Mouse (Mus musculus): ENCODE results near the gene Slc2a4.

Gene Slc2a4

GRCm38 (mm10) chr11:69920266-69921031, 27.5 kb downstream of the Slc2a4 start:
- DNase-seq (ENCODE audit: low spot score in 2 of 2), result peak in 1 of 2 experiments; percentile 66

DNA sequence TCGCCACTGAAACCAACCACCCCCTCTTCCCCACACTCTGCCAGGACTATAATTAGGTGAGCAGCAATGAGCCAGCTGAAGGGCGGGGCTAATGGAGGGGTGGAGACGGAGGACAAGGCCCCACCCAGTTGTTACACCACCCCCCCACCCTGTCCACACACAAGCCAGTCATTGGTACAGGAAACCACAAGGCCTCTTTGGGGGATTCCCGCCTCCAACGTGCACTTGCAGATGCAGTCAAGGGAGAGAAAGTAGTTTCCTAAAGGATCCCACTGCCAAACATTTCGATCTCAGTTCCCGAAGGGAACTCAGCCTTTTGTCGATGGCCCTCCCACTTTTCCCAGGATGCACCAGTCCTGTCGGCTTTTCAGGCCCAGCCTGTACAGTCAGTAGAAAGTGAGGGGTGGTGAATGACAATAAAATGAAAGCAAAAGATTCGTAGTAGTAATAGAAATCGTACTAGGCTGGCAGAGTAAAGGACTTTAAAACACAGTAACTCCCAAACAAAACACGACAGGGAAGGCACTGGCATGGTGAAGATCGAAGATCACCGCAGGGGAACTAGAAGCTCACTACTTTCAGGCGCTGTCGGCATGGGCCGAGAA, 28.2 kb downstream of the Slc2a4 start:
- peak; percentile 88 to 94 for DNase-seq (ENCODE audit: low spot score in 2 of 2)

GRCm38 (mm10) chr11:69919053-69919452, 28.9 kb downstream of the Slc2a4 start:
- DNase-seq (ENCODE audit: low spot score in 2 of 2), result peak in 1 of 2 experiments; percentile 31

DNA sequence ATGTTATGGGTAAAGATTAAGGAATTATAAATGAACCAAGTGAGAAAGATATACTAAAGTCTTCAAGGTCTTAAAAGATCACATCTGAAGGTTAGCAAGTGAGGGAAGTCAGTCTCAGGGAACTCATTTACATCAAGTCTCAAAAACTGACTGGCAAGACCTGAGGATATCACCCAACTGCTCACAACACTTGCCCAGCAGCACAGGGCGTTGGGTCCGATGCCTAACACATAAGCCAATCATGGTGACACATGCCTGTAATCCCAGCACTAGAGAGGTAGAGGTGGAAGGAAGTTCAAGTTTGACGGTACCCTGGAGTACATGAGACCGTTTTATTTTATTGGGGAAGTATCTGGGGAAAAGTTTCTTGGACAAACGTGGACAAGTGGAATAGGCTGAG, 29.9 kb downstream of the Slc2a4 start:
- DNase-seq (ENCODE audit: low spot score in 2 of 2), result no peak

- peak in 1 of 2 experiments; percentile 23 for DNase-seq (ENCODE audit: low spot score in 2 of 2)
Measured at GRCm38 (mm10) chr11:69917379-69917948, 30.5 kb downstream of the Slc2a4 start.

DNA sequence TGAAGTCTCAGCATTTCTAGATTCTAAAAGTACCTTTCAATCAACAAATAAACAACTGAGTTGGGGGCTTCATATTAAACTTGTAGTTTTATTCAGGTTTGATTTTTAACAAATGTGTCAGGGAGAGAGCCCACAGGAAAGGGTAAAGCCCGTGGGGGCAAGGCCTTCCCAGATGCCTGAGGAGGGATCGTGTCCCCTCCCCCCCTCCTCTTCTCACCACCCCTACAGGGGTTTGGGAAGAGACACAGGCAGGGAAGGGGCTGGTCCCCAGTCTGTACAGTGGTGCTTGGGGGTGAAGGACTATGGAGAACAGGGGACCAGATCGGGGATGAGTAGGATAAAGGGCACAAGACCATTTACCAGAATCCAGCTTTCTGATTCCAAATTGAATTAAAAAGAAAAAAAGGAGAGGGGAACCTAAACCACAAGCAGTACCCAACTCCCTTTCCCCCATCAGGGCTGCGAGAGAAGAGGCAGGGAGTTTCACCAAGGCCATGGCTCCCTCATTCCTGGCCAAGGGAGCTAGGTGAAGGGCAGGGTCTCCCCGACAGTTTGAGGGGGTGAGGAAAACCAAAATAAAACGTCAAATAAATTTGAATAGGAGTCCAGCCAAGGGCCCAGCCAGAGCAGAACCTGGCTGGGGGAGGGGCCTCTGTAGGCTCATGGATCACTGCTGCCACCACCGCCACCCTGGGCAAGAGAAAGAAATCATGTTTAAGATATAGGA, 31.2 kb downstream of the Slc2a4 start:
- DNase-seq (ENCODE audit: low spot score in 2 of 2), result peak in 1 of 2 experiments; percentile 40

GRCm38 (mm10) chr11:69915667-69916627, 32.0 kb downstream of the Slc2a4 start:
- DNase-seq (ENCODE audit: low spot score in 2 of 2), result peak; percentile 59 to 62

DNA sequence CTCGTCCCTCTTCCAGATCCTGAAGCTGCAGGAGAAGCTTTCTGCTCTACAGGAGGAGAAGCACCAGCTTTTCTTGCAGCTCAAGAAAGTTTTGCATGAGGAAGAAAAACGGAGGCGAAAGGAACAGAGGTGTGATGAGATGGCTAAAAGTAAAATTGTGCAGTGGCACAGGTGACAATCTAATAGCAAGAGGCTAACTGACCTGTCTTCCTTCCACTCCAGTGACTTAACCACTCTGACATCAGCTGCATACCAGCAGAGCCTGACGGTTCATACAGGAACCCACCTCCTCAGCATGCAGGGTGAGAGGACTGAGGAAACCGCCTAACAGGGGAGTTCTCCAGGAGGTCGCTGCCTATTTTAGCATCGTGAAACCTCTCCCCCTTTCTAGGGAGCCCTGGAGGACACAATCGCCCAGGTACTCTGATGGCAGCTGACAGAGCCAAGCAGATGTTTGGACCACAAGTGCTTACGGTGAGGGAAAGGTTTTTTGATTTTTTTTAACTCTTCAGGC, 33.0 kb downstream of the Slc2a4 start:
- DNase-seq (ENCODE audit: low spot score in 2 of 2), result peak in 1 of 2 experiments; percentile 35

GRCm38 (mm10) chr11:69914372-69914764, 33.6 kb downstream of the Slc2a4 start:
- DNase-seq (ENCODE audit: low spot score in 2 of 2), result peak in 1 of 2 experiments; percentile 66

- peak; percentile 88 to 93 for DNase-seq (ENCODE audit: low spot score in 2 of 2)
Measured at GRCm38 (mm10) chr11:69913554-69914371, 34.2 kb downstream of the Slc2a4 start, which contains the start of gene Gps2. TSS of gene Gps2 (plus strand) at chr11:69913888.

- no peak for DNase-seq (ENCODE audit: low spot score in 2 of 2)
Measured at GRCm38 (mm10) chr11:69912716-69913530, 35.1 kb downstream of the Slc2a4 start.

DNA sequence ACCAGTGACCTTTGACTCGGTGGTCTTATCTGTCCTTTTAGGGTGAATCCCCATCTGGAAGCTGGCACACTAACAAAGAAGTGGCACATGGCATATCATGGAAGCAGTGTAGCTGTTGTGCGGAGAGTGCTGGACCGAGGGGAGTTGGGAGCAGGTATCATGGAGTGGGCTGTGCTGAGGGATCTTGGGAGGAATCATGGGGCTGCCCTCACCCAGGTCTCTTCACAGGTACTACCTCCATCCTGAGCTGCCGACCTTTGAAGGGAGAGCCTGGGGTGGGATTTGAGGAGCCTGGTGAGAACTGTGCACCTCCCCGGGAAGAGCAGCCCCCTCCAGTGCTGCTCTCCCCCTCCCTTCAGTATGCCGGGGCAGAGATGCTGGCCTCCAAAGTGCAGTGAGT, 36.3 kb downstream of the Slc2a4 start:
- DNase-seq (ENCODE audit: low spot score in 2 of 2), result no peak

DNA sequence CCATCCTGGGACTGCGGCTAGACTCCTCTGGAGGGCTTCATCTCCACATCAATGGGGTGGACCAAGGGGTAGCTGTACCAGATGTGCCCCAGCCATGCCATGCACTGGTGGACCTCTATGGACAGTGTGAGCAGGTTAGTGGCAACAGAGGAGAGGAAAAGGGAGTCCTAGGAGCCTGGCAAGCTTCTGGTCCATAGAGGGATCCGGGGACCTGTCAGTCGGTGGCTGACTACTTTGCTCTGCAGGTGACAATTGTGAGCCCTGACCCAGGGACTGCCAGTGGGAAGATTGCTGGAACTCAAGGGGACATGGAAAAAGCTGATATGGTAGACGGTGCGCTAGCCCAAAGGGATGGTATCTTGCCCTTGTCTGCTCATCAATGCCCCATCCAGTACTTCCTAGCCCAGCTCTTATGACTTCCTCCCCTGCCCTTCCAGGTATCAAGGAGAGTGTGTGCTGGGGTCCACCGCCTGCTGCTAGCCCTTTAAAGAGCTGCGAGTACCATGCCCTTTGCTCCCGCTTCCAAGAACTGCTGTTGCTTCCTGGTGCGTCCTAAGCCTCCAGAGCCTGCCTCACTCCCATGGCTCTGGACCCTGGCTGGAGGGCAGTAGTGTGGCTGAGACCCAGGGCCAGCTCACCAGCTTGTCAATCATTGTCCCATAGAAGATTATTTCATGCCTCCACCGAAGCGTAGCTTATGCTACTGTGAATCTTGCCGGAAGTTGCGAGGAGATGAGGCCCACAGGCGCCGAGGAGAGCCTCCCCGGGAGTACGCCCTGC, 37.0 kb downstream of the Slc2a4 start:
- DNase-seq (ENCODE audit: low spot score in 2 of 2), result no peak

DNA sequence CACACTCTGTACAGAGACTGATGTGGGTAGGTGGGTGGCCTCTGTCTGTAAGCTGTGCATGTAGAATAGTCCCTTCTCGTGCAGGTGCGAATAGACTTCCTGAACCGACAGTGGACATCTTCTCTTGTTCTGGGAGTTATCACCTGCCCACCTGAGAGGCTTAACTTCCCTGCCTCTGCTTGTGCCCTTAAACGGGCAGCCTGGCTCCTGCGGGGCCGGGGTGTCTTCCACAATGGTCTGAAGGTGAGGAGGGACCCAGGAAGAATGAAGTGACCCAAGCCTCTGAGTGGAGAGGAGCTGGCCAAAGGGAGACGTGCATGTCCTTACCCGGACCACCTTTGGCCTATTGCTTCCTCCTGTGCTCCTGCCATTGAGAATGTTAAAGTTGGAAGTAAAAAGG, 37.8 kb downstream of the Slc2a4 start:
- no peak for DNase-seq (ENCODE audit: low spot score in 2 of 2)

DNA sequence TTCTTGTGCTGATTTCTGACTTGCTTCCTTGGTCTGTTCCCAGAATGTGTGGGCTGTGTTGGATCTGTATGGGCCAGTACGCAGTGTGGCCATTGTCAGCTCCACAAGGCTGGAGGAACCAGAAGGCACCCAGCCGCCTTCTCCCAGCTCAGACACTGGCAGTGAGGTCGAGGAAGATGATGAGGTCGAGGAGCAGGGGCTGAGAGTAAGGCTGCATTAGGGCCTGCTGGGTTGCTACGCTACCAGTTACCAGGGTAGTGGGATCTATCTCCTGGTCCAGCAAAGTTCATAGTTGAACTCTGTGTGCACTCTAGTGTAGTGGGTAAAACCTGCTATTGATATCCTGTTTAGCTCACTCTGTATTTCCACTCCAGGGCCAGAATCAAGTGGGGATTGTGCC, 38.8 kb downstream of the Slc2a4 start:
- DNase-seq (ENCODE audit: low spot score in 2 of 2), result no peak

DNA sequence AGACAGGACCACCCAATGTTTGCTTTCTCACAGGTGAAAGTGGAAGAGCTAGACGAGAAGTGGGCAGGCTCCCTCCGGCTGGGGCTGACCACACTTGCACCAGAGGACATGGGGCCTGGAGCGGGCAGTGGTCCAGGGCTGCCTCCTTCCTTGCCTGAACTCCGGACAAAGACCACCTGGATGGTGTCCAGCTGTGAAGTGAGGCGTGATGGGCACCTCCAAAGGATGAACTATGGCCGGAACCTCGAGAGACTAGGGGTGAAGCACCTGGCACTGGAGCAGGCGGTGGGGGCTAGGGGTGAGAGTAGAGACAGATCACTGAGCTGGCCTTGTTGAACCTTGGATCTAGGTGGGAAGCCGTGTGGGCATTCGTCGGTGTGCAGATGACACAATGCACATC, 39.3 kb downstream of the Slc2a4 start:
- DNase-seq (ENCODE audit: low spot score in 2 of 2), result no peak

GRCm38 (mm10) chr11:69904311-69904710, 43.7 kb downstream of the Slc2a4 start:
- DNase-seq (ENCODE audit: low spot score in 2 of 2), result no peak

DNA sequence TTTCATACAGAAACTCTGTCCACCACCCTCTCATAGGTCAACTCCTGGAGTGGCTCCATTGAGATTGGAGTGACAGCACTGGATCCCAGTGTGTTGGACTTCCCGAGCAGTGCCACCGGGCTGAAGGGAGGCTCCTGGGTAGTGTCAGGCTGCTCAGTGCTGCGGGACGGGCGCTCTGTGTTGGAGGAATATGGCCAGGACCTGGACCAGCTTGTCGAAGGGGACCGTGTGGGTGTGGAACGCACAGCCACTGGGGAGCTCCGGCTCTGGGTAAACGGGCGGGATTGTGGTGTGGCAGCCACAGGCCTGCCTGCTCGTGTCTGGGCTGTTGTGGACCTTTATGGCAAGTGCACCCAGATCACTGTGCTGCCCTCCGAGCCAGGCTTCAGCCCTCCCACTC, 45.0 kb downstream of the Slc2a4 start:
- no peak for DNase-seq (ENCODE audit: low spot score in 2 of 2)
